Mouse (Mus musculus): Measurements from ENCODE around the gene Sp2. TPM values are rescaled to one million over a fixed set of nuclear protein-coding genes. Genes with fewer than 3 reads are reported as not detected.
A peak's percentile ranks its signal among the peaks of the same experiment; 100 is the strongest.

Gene Sp2
- total RNA-seq, 2 experiments from 2014 or later, result 4.4 to 16.1 TPM

GRCm38 (mm10) chr11:96944844-96945580 is 37.7 kb downstream of the Sp2 start:
- no peak for ATAC-seq (replicated peaks; ENCODE audit: low FRiP score, poor library complexity, severe bottlenecking)

DNA sequence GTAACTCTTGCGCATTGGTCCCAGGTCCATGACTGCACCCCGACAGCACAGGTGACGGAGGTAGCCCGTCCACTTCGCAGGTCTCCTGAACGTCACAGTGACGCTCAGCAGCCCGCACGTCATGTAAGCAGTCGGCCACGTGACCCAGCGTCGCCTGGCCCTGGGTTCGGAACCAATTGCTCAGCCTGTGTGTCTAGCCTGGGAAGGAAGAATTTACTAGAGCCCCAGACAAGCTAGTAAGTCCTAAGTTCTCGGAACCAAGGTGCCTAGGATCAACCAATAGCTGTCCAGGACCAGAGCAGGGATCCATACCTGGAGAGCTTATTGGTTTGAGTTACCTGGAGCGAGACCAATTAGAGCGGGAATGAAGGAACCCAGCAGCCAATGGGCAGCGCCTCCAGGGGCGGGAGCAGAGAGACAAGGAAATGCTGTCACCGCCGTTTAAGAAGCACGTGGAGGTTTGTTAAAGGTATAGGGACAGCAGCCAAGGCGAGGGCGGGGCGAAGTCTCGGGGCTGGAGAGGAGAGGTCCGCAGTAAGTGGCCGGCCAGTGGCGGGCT is 38.9 kb downstream of the Sp2 start, which contains the start of gene Pnpo:
Gene Pnpo, minus strand, starts transcription at position 241 of the 559 bp plus-strand sequence.
- peak; percentile 72 for ATAC-seq (replicated peaks; ENCODE audit: low FRiP score, poor library complexity, severe bottlenecking)

DNA sequence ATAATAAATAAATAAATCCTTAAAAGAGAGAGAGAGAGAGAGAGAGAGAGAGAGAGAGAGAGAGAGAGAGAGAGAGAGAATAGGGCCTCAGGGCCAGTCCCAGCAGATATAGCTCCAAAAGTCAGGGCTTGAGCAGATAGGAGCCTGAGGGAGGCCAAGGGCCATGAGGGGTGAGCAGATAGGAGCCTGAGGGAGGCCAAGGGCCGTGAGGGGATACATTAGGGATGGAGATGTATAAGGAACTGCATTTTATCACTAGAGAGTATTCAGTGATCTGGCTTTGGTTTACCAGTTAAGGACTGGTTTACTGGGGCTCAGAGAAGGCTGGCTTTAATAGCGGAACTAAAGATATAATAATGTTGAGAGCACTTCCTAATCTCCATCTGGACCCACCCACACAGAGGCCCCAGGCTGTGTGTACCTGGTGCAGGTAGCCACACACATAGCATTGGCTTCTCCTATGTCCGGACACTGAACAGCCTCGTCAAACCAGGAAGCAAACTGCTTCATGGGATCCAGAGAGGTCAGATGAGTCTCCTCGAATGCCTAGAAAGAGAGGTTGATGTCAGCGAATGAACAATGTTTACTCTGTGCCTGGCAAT is 40.7 kb downstream of the Sp2 start:
- peak; percentile 49 for ATAC-seq (replicated peaks; ENCODE audit: low FRiP score, poor library complexity, severe bottlenecking)

DNA sequence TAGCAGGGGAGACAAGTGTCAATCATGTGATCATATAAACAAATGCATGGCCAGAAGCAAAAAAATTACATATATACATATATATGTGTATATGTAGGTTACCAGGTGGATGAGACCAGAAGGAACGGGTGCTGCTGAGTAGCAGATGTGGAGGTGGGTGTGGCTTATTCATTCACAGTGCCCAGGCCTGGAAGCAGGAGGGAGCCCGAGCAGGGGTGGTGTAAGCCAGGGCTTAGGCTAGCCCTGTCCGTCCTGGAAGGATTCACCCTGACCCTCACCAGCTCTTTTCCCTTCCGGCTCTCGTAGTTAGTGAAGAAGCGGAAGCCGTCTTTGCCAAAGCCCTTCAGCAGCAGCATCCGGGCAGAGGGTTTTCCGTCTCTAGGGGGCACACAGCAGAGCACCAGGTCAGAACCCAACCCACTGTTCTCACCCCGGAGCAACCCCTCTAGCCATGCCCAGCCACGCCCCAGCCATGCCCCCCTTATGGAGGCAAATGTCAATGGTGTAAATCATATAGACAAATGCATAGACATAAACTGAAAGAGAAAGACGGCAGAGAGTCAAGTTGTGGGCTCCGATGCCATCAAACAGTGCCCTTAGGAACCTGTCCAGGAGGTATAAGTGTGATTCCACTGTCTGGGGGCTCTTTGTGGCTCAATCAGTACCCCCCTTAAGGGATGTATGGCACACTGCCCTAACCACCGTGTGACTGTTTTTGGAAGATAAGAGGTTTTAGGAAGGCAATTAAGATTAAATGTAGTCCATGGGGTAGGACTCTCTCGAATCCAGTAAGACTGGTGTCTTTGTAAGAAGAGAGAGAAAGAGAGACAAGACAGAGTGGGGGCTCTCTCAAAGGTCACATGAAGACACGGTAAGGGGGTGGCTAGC is 41.9 kb downstream of the Sp2 start:
- peak; percentile 32 for ATAC-seq (replicated peaks; ENCODE audit: low FRiP score, poor library complexity, severe bottlenecking)

DNA sequence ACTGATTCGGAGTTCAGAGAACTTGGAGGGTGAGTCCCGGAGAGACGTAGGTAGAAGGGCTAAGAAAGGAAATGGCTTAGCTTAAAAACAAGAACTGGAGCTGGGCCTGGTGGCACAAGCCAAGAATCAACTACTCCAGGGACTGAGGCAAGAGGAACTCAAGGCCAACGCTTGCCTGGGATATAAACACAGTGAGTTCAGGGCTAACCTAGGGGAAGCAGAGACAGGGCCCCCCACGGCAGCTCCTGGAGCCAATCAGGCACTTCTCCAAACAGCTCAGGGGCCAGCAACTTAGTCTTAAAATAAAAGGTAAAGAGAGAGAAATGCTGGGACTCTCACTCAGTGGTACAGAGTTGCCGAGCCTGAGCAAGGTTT is 44.3 kb downstream of the Sp2 start:
- no peak for ATAC-seq (replicated peaks; ENCODE audit: low FRiP score, poor library complexity, severe bottlenecking)

- peak; percentile 62 for ATAC-seq (replicated peaks; ENCODE audit: low FRiP score, poor library complexity, severe bottlenecking)
Measured at GRCm38 (mm10) chr11:96937549-96938425, 45.0 kb downstream of the Sp2 start.

DNA sequence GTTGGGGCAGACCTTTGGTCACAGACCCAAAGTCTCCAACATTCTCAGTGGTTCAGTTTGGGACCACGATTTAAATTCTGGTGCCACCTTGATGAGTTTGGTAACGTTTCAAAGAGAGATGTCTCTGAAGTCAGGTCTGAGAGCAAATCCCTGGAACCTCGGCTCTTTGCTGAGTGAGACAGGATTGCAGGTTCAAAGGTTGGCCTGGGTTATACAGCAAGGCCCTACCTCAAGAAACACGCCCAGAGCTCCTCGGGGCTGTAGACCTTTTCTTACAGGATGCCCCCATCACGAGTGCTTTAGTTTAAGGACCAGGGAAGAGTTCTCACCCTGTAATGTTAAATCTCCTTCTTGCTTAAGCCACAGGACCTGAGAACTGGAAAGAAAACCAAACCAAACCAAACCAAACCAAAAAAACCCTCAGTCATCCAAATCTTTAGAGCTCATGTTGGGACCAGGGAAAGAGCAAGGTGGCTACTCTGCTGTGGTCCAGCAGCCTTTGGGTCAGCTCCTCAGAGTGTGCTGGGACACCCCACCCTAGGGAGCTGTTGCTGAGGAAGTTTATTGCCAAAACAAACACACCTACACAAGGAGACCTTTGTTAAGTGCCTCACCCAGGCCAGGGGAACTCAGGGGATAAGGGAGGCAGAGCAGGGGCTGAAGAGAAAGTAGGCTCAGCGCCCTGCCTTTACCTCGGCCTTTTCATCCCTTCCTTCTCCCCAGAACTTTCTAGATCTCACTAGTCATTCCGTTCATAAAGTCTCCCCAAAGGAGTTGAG is 46.7 kb downstream of the Sp2 start:
- ATAC-seq (replicated peaks; ENCODE audit: low FRiP score, poor library complexity, severe bottlenecking), result no peak

DNA sequence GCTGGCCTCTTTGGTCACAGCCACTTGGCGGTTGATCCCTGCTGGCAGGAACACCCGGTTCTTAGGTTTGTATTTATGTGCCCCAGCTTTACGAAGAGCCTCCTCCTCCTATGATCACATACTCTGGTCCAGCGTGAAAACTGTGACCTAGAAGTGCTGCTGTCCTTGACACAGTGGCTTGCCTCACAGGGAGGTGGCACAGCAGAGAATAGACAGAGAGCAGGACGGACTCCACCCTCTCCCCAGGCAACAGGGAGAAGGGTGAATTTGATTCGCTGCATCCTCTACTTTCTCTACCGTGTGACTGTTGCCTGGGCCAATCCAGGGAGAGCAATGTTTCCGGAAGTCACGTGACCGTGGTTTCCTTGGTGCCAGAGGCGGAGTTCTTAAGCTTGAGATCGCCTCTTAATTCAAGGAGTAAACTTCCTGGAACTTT is 47.8 kb downstream of the Sp2 start:
- peak; percentile 77 for ATAC-seq (replicated peaks; ENCODE audit: low FRiP score, poor library complexity, severe bottlenecking)

DNA sequence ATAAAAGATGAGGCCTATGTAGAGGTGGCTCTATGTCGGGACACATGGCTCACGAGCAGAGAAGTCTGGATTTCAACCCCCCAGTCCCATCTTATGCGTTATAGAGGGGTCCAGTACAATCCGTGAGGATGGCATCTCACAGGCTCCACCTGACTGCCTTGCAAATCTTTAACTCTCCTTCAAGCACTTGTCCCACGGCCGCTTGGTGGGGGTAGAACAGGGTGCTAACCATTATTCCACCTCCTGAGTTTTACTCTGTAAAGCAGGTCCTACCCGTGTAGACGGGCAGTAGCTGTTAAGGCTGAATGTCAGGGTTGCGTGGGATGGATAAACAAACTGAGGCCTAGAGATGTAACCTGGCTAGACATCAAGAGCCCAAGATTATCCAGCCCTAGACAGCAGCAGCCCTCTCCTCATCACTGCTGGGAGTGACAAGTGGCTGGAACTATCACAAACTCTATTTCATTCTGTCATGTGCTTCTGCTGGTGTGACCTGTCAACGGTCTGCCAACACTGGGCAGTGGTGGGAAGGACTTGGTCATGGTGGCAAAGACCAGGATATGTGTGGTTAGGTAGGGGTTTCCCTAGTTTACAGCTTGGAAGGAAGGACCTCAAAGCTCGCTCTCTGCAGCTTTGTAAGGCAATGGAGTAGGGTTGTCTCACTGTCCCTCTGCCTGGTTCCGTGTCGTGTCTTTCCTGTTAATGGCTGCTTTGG is 49.0 kb downstream of the Sp2 start:
- no peak for ATAC-seq (replicated peaks; ENCODE audit: low FRiP score, poor library complexity, severe bottlenecking)

- no peak for ATAC-seq (replicated peaks; ENCODE audit: low FRiP score, poor library complexity, severe bottlenecking)
Measured at GRCm38 (mm10) chr11:96931327-96932062, 51.3 kb downstream of the Sp2 start.

DNA sequence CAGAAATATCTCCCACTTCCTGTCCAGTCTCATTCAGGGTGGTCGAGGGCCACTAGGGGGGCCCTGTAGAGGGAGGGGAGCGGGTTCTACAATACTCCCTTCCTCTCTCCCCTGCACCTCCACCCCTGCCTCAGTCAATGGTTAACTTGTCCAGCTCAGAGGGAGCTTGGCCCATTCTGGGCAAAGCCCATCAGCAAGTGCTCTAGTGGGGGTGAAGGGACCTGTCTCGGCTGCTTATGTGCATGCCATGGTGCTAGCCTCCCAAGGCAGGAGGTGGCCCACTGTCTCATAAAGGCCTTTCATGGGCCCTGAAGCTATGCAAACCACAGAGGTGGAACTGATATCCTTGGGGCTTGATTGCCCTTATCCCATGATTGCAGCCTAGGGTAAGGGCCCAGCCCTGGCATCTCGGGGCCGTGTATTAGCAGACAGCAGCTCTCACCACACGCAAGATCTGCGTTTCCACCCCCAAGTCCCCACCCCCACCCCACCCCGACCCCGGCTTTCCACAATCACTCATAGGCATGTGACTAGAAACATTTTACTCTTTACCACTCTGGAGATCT is 52.9 kb downstream of the Sp2 start:
- no peak for ATAC-seq (replicated peaks; ENCODE audit: low FRiP score, poor library complexity, severe bottlenecking)

DNA sequence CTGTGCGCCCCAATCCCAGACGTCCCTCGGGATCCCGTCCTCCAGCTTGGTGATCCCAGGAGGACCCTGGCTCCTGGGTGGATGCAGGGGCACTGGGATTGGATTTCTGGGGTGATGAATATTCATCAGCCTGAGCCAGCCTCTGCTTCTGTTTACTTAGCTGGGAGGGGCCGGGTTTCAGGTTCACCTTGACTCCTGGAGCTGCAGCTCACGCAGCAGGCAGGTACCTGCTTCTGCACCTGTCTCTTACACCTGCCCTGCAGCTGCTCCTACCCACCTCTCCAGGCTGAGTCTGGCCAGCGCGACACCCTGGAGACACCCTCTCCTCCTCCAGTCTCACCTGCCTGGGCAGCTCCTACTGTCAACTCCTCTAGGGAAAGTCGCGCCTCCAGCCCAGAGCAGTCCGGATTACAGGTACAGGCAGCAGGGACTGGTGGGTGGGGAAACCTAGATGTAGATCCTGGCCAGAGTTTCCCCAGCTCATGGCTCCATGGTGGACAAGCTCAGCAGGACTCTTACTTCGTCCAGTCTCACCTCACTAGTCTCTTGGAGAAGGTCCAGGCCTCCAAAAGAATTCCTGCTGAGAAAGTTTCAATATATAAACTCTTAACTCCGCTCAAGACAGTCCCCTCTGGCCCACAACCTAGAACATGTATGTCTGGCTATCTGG is 53.5 kb downstream of the Sp2 start:
- no peak for ATAC-seq (replicated peaks; ENCODE audit: low FRiP score, poor library complexity, severe bottlenecking)

DNA sequence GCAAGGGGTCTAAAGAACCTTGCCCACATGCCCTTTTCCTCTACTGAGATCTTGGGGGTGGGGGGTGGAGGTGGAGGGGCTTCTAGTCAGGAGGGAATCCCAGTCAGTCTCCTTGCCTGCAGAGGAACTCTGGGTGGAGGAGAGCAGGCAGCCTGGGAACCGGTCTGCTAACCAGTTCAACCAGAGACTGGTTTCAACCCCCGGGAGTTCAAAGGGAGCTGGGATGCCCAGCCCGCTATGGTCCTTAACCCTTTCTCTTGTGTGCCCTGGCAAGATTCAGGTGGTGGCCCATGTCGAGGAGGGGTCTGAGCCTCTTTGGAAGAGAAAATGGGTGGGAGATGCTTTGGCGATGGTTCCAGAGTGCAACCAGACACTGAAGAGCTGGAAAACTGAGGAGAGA is 54.1 kb downstream of the Sp2 start:
- ATAC-seq (replicated peaks; ENCODE audit: low FRiP score, poor library complexity, severe bottlenecking), result no peak

GRCm38 (mm10) chr11:96928088-96928487 is 54.7 kb downstream of the Sp2 start, which contains the start of gene Prr15l:
Gene Prr15l (plus strand): TSS chr11:96928104.
- ATAC-seq (replicated peaks; ENCODE audit: low FRiP score, poor library complexity, severe bottlenecking), result no peak

- peak; percentile 81 for ATAC-seq (replicated peaks; ENCODE audit: low FRiP score, poor library complexity, severe bottlenecking)
Measured at GRCm38 (mm10) chr11:96926587-96926986, 56.2 kb downstream of the Sp2 start.

GRCm38 (mm10) chr11:96925469-96926148 is 57.1 kb downstream of the Sp2 start:
- peak; percentile 67 for ATAC-seq (replicated peaks; ENCODE audit: low FRiP score, poor library complexity, severe bottlenecking)

All from erythroblast, adult 5-6 weeks (primary cell).